Mouse (Mus musculus): ENCODE measurements around the gene Slc6a9.

Gene Slc6a9

DNA sequence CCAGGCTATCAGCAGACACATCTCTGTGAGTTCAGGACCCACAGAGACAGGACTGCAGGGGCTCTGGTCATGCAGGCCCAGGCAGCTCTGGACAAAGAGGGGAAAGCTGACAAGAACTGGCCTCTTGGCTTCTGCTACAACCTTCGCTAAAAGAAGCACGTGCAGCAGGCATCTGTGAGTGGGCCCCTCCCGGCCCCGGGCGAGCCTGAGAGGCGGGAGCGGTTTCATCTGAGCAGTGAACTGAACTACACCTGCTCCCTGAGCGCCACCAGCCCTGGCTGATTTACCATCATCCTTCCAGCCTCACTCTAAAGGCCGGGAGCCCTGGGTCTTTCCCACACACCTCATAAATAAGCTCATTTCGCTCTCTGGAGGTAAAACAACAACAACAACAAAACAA is 44.0 kb downstream of the Slc6a9 start:
- DNase-seq (ENCODE audit: low read depth, low spot score): no peak

- no peak for DNase-seq (ENCODE audit: low read depth, low spot score)
Measured at GRCm38 (mm10) chr4:117878703-117879102, 44.4 kb downstream of the Slc6a9 start.

GRCm38 (mm10) chr4:117882701-117883691 is 48.7 kb downstream of the Slc6a9 start, which contains the start of gene B4galt2:
Gene B4galt2 (minus strand): TSS chr4:117883487.
- peak; percentile 11 for DNase-seq (ENCODE audit: low read depth, low spot score)

GRCm38 (mm10) chr4:117884146-117884545 is 49.8 kb downstream of the Slc6a9 start:
- no peak for DNase-seq (ENCODE audit: low read depth, low spot score)

DNA sequence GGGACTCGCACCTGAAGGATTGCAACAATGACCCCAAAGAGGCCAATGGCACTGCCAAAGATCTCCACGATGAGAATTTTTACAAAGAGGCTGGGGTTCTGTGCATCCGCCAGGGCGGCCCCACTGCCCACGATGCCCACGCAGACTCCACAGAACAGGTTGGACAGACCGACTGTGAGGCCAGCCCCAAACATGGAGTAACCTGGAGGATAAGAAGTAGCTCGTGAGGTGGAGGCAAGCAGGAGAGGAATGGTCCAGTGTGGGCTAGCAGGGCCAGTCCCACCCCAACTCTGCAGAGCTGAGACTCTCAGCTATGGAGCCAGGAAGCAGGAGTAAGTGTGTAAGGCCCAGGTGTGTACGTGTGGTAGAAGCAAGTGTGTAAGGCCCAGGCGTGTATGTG is 50.8 kb downstream of the Slc6a9 start:
- DNase-seq (ENCODE audit: low read depth, low spot score): no peak

GRCm38 (mm10) chr4:117885994-117886393 is 51.7 kb downstream of the Slc6a9 start:
- no peak for DNase-seq (ENCODE audit: low read depth, low spot score)

DNA sequence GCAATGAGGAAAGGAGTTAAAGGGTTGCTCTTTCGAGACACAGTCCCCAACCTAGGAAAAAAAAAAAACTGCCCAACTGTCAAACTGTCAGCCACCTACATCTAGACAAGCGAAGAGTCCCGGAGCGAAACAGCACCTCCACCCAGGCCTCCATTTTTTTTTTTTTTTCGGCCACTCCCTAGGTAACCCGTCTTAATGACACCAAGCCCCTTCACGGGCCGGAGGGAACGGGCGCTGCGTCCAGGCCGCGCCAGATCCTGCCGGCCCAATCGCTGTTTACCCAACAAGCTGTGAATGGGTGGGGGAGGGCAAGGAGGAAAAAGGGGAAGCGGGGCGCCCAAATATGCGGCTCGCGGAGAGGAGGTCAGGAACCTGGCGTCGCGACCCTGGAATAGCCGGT is 52.3 kb downstream of the Slc6a9 start:
- peak; percentile 37 for DNase-seq (ENCODE audit: low read depth, low spot score)

DNA sequence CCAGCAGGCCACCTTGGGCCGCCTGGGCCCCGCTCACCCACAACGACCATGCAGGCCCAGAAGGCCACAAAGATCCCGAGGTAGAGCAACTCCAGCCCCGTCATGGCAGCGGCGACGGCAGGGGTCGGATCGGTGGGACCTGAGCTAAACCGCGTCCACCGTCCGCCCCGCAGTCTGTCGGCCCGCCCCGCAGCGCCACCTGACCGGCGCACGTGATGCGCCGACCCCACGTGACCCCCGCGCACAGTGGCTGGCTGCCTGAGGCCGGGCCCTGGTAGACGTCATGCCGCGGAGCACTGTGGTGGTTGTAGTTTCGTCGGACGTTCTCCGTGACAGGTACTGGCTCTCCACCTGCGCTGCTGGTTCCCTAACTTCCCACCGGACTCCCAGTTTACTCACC is 52.8 kb downstream of the Slc6a9 start, which contains the start of gene Atp6v0b:
TSS of gene Atp6v0b (minus strand) at position 201 of the 400 bp plus-strand sequence.
- peak; percentile 93 for DNase-seq (ENCODE audit: low read depth, low spot score)

GRCm38 (mm10) chr4:117887920-117888319 is 53.6 kb downstream of the Slc6a9 start:
- DNase-seq (ENCODE audit: low read depth, low spot score): no peak

GRCm38 (mm10) chr4:117889471-117889870 is 55.2 kb downstream of the Slc6a9 start:
- no peak for DNase-seq (ENCODE audit: low read depth, low spot score)

DNA sequence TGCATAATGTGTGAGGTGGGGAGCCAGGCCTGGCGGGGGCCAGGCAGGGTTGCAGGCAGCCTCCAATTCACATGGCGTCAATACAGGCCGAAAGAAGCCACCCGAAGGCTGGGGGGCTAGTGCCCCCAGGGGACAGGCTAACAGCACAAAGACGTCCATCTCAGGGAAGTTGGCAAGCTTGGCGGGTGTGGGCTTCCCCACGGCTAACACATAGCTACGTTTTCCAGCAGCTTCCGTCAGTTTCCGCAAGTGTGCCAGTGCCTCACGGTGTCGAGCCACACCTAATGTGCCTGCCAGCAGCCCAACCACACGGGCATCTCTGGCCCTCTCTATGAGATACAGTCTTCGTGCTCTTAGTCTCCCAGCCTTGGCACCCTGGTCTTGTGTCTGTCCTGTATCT is 55.7 kb downstream of the Slc6a9 start:
- no peak for DNase-seq (ENCODE audit: low read depth, low spot score)

DNA sequence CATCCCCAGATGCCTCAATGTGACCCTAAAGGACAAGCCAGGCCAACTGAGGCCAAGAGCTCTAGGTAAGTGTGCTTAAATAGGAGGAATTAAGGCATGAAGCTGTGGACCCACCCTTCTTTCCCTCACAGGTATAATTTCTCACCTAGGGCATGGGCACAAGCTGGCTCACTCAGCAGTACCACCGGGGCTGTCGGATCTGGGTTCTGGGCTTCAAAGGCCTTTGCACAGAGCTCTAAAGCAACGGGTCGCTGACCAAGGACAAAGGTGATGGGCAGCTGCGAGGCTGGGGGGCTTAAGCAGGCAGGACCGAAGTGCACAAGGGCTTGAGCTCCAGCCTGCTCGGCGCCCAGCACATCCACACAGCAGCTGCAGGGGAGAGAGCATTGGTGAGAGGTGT is 56.4 kb downstream of the Slc6a9 start:
- DNase-seq (ENCODE audit: low read depth, low spot score): no peak

DNA sequence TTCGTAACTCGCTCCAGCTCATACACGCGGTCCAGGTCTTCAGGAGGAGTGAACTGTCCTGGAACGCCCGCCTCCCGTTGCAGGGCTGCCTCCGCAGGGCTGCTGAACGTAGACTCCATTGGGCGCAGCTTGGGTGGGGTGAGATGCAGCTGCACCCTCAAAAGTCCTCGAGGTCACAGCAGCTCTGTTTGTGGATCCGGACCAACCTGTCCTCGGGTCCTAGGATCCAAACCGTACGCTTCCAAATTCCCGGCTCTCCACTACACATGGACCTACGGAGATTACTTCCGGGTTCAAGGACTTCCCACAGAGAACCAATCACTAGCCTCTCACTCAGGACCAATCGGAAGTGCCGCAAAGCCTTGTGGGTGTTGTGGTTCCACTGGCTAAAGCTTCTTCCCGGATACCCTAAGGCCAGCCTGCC is 57.4 kb downstream of the Slc6a9 start, which contains the start of gene Dph2:
TSS of gene Dph2 (minus strand) at position 295 of the 424 bp plus-strand sequence.
- peak; percentile 88 for DNase-seq (ENCODE audit: low read depth, low spot score)

- peak; percentile 59 for DNase-seq (ENCODE audit: low read depth, low spot score)
Measured at GRCm38 (mm10) chr4:117893376-117893775, 59.1 kb downstream of the Slc6a9 start.

- no peak for DNase-seq (ENCODE audit: low read depth, low spot score)
Measured at GRCm38 (mm10) chr4:117894601-117895000, 60.3 kb downstream of the Slc6a9 start.

GRCm38 (mm10) chr4:117895339-117895738 is 61.0 kb downstream of the Slc6a9 start:
- DNase-seq (ENCODE audit: low read depth, low spot score): no peak

- DNase-seq (ENCODE audit: low read depth, low spot score): no peak
Measured at GRCm38 (mm10) chr4:117896031-117896430, 61.7 kb downstream of the Slc6a9 start.

DNA sequence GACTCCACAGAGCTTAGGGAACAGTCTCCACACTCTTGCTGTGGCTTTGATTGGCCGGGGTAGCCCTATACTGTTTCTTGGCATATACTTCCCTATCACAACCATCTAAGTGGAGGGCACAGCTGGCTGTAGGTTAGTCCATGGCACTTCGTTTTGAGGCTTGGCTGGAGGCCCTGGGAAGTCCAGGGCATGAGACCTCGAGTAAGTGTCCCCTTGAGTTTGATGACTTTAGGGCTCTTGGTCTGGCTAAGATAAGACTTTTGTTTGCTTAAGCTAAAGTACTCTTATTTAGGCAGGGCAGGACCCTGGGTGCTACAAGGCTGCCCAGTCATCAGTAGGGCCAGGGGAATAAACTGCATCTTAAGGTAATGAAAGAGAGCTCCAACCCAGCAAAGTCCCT is 63.8 kb downstream of the Slc6a9 start:
- DNase-seq (ENCODE audit: low read depth, low spot score): no peak

DNA sequence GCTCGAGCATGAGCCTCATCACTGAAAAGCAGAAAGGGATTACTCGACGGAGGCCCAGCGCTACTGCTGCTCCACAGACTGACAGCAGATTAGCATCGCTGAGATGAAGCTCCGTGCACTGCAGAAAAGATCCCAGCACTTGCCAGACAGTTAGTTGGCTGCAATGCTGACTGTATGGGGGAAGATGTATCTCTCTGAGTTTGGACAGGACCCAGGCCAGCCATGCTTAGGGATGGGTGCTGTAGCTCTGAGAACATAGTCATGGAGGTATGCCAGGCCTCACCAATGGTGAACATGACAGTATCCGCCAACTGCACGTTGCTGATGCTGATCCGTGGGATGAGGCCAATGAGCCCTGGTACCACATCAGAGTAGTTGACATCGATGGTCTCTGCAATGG is 69.8 kb downstream of the Slc6a9 start:
- DNase-seq (ENCODE audit: low read depth, low spot score): no peak

DNA sequence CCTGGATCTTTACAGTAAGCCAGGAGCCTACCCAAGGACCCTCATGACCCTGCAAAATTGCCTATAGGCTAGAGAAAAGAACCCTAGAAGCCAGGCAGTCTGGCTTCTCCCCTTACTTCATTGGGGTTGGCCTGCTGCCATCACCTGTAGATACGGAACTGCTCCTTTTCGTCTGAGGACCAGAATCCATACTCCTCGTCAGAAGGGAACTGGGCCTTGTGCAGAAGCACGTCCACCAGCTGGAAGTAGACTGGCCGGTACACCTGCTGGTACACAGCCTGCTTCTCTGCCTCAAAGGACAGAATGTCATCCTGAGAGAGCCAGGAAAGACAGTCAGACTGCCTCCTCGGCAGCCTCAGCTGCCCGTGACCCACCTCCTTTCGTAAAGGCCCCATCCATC is 70.5 kb downstream of the Slc6a9 start:
- no peak for DNase-seq (ENCODE audit: low read depth, low spot score)

DNA sequence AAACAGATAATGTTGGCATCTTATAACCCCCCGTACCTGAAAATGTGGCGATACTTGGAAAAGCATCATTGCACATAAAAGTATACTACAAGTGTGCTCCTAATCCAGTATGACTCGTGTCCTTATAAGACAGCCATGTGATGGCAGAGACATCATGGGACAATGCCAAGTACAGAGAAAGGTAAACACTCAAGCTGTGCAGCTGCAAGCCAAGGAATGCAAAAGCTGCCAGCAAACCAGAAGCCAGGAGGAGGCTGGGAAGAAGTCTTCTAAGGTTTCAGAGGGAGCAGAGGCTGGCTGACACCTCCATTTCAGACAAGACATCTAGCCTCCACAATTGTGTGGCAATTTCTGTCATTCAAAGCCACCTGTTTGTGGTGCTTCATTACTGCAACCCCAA is 71.9 kb downstream of the Slc6a9 start:
- no peak for DNase-seq (ENCODE audit: low read depth, low spot score)

GRCm38 (mm10) chr4:117908834-117909453 is 74.6 kb downstream of the Slc6a9 start:
- DNase-seq (ENCODE audit: low read depth, low spot score): no peak
